Mouse (Mus musculus): Measurements from ENCODE around the gene Pigh. TPM values are rescaled to one million over a fixed set of nuclear protein-coding genes. Genes with fewer than 3 reads are reported as not detected.
A peak's percentile ranks its signal among the peaks of the same experiment; 100 is the strongest.

The Pigh gene
- total RNA-seq, 2 experiments from 2014 or later: 3.8 to 4.4 TPM

- DNase-seq: no peak
These were observed 23.0 kb downstream of the Pigh start for GRCm38 (mm10) chr12:79066431-79066830.

GRCm38 (mm10) chr12:79064451-79064850 is 25.0 kb downstream of the Pigh start:
- DNase-seq: no peak

- DNase-seq: no peak
These were observed 28.4 kb downstream of the Pigh start for GRCm38 (mm10) chr12:79060766-79061652.

- no peak for DNase-seq
These were observed 29.3 kb downstream of the Pigh start for GRCm38 (mm10) chr12:79060134-79060533.

GRCm38 (mm10) chr12:79059573-79059972 is 29.9 kb downstream of the Pigh start:
- no peak for DNase-seq

- peak; percentile 85 for DNase-seq
These were observed 34.2 kb downstream of the Pigh start for GRCm38 (mm10) chr12:79055276-79055675.

- peak; percentile 17 for DNase-seq
These were observed 37.4 kb downstream of the Pigh start for GRCm38 (mm10) chr12:79052073-79052472.

- DNase-seq: peak; percentile 61
These were observed 38.8 kb downstream of the Pigh start for GRCm38 (mm10) chr12:79050545-79051212.

GRCm38 (mm10) chr12:79049807-79050206 is 39.6 kb downstream of the Pigh start:
- no peak for DNase-seq

- peak; percentile 56 for DNase-seq
These were observed 40.6 kb downstream of the Pigh start for GRCm38 (mm10) chr12:79048898-79049297.

- no peak for DNase-seq
These were observed 42.2 kb downstream of the Pigh start for GRCm38 (mm10) chr12:79047203-79047602.

GRCm38 (mm10) chr12:79046171-79046570 is 43.3 kb downstream of the Pigh start:
- no peak for DNase-seq

GRCm38 (mm10) chr12:79044668-79045067 is 44.8 kb downstream of the Pigh start:
- peak; percentile 65 for DNase-seq

GRCm38 (mm10) chr12:79041436-79041835 is 48.0 kb downstream of the Pigh start:
- no peak for DNase-seq

GRCm38 (mm10) chr12:79040201-79040827 is 49.1 kb downstream of the Pigh start:
- DNase-seq: no peak

GRCm38 (mm10) chr12:79039708-79040107 is 49.7 kb downstream of the Pigh start:
- DNase-seq: no peak

- no peak for DNase-seq
These were observed 54.1 kb downstream of the Pigh start for GRCm38 (mm10) chr12:79035349-79035748.

- no peak for DNase-seq
These were observed 55.1 kb downstream of the Pigh start for GRCm38 (mm10) chr12:79034331-79034730.

Other genes starting within 250 kb of the Pigh start
- 10 to 100 TPM; 89.0 to 90.6 TPM for gene Atp6v1d, start 228.0 kb downstream of the Pigh start, total RNA-seq (2021)
- gene Eif2s1, start 227.8 kb downstream of the Pigh start, total RNA-seq (2021): 10 to 100 TPM; 81.4 to 84.9 TPM
- gene Plek2, start 182.7 kb downstream of the Pigh start, total RNA-seq (2021): under 1 TPM; 0.45 to 0.54 TPM
- gene Tmem229b, start 82.0 kb downstream of the Pigh start, total RNA-seq (2021): 1 to 10 TPM; 3.1 to 3.8 TPM
- gene Plekhh1, start 60.5 kb downstream of the Pigh start, total RNA-seq (2021): 10 to 100 TPM; 10.3 to 13.9 TPM
- not detected for gene Arg2, start 41.1 kb upstream of the Pigh start, total RNA-seq (2021)
- 10 to 100 TPM; 57.5 to 60.4 TPM for gene Vti1b, start 83.0 kb upstream of the Pigh start, total RNA-seq (2021)
- gene Rdh11, start 102.6 kb upstream of the Pigh start, total RNA-seq (2021): 10 to 100 TPM in 1 of 2 experiments, 1 to 10 TPM in 1; 9.8 to 10.3 TPM
- gene Rdh12, start 119.3 kb upstream of the Pigh start, total RNA-seq (2021): not detected
- 10 to 100 TPM; 16.3 to 18.5 TPM for gene Zfyve26, start 206.7 kb upstream of the Pigh start, total RNA-seq (2021)
- 1 to 10 TPM; 3.4 to 4.3 TPM for gene Rad51b, start 207.6 kb upstream of the Pigh start, total RNA-seq (2021)

Measured in heart, postnatal 4 days (tissue).